Mouse (Mus musculus): ENCODE measurements around the gene Pstpip1.

Pstpip1 gene

DNA sequence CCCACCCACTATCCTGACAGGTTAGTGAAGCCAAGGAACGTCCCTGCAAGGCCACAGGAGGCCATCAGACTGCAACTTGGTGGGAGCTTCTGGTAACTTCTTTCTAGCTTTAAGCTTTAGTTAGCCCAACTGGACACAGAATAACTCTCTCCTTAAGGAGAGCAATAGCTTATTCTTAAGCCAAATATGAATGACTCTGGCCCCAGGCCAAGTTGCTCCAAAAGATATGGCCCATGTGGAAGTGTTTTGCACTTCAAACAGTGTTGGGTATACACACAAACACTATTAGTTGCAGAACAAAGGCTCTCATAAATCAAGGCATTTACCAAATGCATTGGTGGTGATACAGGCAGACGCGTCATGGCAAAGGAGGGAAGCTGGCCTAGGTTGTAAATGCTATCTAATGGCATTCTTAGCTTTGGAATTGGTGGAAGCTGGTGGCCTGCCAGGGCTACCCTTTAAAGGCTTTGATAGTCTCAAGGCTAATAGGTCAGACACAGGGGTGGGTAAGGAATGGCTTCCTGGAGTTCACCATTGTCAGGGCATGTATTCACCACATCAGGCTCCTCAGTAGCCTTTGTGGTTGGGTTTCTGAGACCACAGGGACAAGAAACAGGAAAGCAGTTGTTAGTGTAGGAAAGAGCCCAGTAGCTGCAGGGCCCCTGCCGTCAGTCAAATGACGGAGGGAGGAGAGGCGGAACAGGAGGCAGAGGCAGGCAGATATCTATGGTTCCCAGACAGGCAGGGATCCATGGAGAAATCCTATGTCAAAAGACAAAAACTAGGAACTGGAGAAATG, 16.7 kb downstream of the Pstpip1 start:
- DNase-seq (ENCODE audit: low spot score in 2 of 2), result no peak

DNA sequence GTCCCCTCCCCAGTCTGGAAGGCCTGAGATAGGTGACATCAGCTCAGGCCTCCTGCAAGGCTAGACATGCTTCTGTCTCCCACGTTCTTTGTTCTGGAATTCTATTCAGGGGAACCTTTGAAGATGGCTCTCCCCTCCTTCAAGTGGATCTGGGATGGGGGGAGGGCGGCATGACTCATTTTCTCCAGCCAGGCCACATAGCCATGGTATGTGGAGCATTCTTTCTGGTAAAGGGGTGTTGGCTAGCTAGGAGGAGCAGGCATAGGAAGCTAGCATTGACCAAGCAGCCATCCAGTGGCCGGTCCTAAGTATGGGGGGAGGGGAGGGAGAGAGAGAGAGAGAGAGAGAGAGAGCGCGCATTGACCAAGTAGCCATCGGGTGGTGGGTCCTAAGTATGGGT, 17.8 kb downstream of the Pstpip1 start:
- no peak for DNase-seq (ENCODE audit: low spot score in 2 of 2)

DNA sequence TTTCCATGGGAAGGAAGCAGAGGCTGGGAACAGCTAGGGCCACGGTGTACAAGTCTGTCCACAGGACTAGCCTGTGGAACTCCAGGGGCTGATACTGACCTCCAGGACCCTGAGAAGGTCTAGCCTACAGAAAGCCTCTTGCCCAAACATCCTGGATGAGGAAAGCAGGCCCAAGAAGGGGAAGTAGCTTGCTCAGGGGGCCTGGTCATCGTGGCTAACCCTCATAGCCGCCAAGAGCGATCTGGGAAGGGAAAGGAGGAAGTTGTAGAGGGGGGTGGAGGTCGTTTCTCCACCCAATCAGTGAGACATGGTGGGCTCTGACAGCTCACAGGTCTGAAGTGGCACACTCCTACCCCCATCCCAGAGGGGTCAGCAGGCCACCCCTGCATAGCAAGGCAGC, 18.4 kb downstream of the Pstpip1 start:
- DNase-seq (ENCODE audit: low spot score in 2 of 2), result no peak

DNA sequence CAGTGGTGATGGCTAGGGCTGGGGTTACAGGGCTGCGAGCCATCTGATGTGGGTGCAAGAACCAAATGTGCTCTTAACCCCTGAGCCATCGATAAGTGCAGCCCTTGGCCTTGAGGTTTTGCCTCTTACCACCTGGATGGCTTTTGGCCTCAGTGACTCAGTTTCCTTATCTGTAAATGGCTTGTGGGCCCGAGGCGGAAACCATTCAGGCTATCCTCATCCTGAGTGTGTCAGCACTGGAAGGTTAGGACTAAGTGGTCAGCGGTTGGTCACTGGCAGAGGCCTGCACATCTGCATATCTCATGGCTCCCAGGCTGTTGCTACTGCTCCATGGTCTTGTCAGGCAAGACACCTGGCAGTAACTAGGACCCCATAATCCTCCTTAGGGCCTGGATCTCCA, 28.3 kb downstream of the Pstpip1 start:
- no peak for DNase-seq (ENCODE audit: low spot score in 2 of 2)

GRCm38 (mm10) chr9:56118582-56118981, 28.8 kb downstream of the Pstpip1 start:
- peak; percentile 69 to 80 for DNase-seq (ENCODE audit: low spot score in 2 of 2)

DNA sequence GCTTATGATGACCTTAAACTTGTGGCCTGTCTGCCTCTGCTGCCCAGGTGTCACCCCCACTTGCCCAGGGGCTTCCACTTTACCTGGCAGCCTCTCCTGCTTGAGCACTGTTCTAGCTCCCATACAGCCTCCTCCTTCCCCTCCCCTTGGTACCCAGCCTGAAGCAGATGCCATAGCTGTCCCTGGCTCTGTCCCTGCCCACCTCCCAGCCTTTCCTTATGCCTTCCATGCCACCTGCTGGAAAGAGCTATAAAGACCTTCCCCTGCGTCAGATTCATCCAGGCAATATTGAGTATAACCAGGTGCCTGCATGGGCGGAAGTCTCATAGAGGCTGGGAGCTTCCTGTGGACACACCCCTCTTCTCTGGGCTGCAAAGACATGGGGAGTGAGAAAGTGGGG, 29.9 kb downstream of the Pstpip1 start:
- DNase-seq (ENCODE audit: low spot score in 2 of 2), result no peak

- DNase-seq (ENCODE audit: low spot score in 2 of 2), result peak in 1 of 2 experiments; percentile 58
Measured at GRCm38 (mm10) chr9:56121097-56121496, 31.3 kb downstream of the Pstpip1 start.

DNA sequence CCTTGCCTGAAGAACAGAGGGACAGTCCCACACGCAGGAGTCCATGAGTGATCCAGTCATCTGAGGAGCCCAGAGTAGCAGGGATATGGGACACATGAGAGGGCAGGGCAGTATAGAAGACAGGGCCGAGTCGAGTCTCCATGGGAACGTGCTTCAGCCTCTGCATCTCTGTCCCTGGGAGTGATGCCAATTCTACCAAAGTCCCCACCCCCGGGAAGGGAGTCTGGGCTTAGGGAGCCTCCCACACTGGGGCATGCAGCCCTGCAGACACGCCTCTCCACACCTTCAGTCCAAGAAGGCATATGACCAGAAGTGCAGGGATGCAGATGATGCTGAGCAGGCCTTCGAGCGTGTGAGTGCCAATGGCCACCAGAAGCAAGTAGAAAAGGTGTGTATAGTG, 33.2 kb downstream of the Pstpip1 start:
- peak; percentile 49 to 56 for DNase-seq (ENCODE audit: low spot score in 2 of 2)

GRCm38 (mm10) chr9:56123613-56124012, 33.9 kb downstream of the Pstpip1 start:
- no peak for DNase-seq (ENCODE audit: low spot score in 2 of 2)

GRCm38 (mm10) chr9:56124561-56124960, 34.8 kb downstream of the Pstpip1 start:
- DNase-seq (ENCODE audit: low spot score in 2 of 2), result no peak

- DNase-seq (ENCODE audit: low spot score in 2 of 2), result no peak
Measured at GRCm38 (mm10) chr9:56126453-56127173, 36.9 kb downstream of the Pstpip1 start.

DNA sequence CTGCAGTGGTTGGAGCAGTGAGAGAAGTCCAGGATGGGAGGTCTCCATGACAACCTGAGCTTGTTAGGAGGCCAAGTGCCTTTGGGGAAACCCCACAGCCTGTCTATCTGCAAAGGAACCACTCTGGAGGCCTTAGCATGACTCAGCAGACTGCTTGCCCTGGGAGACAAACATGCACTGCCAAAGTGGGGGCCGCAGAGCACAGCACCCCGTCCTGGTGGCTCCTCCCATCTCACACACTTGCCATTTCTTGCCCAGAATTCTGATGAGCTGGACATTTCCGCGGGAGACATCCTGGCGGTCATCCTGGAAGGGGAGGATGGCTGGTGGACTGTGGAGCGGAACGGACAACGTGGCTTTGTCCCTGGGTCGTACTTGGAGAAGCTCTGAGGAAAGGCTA, 38.6 kb downstream of the Pstpip1 start:
- peak in 1 of 2 experiments; percentile 58 for DNase-seq (ENCODE audit: low spot score in 2 of 2)

- no peak for DNase-seq (ENCODE audit: low spot score in 2 of 2)
Measured at GRCm38 (mm10) chr9:56129951-56130350, 40.2 kb downstream of the Pstpip1 start.

- DNase-seq (ENCODE audit: low spot score in 2 of 2), result no peak
Measured at GRCm38 (mm10) chr9:56130536-56130935, 40.8 kb downstream of the Pstpip1 start.

DNA sequence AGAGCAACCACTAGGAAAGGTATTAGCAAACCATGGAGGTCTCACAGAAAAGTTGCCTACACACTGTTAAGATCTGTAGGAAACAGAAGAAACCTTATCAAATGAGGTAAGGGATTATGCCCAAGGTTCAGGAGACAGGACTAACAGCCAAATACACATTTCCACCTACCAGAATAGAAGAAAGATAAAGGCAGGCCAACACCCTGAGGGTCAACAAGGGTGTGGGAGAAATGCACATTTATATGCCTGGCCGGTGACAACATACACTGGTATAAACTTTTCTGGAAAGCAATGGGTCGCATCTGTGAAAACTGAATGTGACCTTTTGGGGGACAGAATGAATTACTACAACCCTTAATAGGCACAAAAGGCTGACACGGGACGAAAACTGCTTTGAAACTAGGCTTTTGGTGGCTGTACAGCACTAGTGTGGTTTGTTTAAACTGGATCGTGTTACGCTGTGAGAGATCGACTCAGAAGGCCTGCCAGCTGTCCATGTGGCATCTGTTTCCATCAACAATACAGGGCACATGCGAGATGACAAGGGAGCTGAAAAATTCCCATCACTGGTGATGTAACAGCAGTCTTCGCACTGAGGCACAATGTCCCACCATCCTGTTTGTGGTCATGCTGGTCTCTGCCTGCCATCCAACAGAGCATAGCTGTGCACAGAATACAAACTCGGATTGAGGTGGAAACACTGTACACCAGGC, 42.2 kb downstream of the Pstpip1 start:
- no peak for DNase-seq (ENCODE audit: low spot score in 2 of 2)

DNA sequence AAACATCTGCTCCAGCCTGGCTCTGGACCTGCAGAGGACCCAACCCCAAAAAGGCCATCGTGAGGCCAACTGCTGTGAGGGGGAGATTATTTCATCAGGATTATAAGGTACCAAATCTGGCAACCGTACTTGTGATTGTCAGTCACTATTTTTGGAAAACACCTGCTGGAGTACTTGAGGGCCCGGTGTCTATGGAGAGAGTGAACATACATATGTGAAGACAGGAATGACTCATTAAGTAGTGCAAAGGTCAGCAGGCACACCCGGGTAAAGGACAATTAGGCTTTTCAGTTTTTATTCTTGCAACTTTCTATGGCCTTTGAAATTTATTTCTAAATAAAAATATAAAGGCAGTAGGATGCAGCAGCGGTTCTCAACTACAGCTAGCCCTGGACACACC, 44.2 kb downstream of the Pstpip1 start:
- no peak for DNase-seq (ENCODE audit: low spot score in 2 of 2)

DNA sequence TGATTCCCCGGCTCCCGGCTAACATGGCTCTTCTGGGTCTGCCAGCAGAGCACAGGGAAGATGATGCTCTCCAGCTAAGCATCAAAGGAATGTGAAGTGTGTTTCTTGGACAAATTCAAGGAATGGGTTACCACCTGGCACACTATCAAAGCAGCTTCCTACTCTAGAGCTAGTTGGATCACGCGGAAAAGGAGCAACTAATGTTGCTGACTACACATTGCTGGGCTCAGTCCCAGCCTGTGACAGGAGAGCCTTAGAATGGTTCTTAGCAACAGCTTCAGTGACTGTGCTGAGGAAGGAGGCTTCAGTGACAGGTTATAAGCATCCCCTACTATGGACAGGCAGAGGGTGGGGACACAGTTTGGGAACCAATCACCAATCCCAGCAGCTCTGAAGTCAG, 44.9 kb downstream of the Pstpip1 start:
- DNase-seq (ENCODE audit: low spot score in 2 of 2), result peak in 1 of 2 experiments; percentile 59

GRCm38 (mm10) chr9:56135590-56136197, 45.9 kb downstream of the Pstpip1 start:
- no peak for DNase-seq (ENCODE audit: low spot score in 2 of 2)

- no peak for DNase-seq (ENCODE audit: low spot score in 2 of 2)
Measured at GRCm38 (mm10) chr9:56141776-56142175, 52.0 kb downstream of the Pstpip1 start.

DNA sequence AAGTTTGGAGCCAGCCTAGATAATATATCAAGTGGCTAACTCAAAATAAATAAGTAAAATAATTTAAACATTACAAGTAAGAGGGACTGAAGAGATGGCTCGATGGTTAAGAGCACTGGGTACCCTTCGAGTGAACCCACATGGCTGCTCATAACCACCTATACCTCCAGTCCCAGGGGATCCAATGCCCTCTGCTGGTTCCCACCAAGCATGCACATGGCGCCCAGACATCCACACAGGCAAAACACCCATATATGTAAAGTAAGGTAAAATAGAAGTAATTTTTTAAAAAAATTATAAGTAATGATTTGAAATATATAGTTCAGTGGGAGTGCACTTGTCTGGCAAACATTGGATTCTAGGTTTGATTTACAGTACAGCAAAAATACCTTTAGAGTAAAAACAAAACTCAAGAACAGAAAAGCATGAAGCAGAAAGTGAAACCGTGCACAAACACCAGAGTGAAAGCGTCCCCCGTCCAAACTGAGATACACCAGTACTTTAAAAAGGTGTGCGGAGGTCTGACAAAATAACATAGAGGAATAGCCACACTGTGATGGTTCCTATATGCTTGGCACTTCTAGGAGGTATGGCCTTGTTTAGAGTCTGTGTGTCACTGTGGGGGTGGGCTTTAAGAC, 54.7 kb downstream of the Pstpip1 start:
- no peak for DNase-seq (ENCODE audit: low spot score in 2 of 2)

GRCm38 (mm10) chr9:56146326-56146923, 56.7 kb downstream of the Pstpip1 start:
- DNase-seq (ENCODE audit: low spot score in 2 of 2), result no peak

Measured in frontal cortex, postnatal 36 days (tissue).